Mouse (Mus musculus) NIH3T3 (cell line): Measurements from ENCODE around the gene Padi4.
A peak's percentile ranks its signal among the peaks of the same experiment; 100 is the strongest.

Experiments used
- DNase-seq: peaks from one replicate; pipeline ENCODE4 v3.0.0-alpha.2; 2012; ENCODE audit warnings: low read depth

Gene Padi4

DNA sequence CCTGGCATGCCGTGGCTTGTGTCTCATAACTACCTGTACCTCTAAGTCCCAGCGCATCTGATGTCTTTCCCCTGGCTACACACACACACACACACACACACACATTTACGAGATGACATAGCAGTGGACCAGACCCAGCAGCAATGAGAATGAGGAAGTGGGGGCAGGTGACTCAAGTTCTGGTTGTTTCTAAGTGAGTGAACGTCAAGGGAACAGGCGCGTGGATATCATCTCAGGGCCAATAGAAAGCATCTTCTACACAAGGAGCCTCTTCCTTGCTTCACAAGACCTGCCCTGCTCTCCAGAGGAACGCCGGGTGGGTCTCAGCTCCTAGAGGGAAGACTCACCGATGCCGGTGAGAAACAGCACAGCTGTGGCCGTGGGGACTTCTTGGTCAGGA is 33.4 kb downstream of the Padi4 start:
- no peak for DNase-seq

DNA sequence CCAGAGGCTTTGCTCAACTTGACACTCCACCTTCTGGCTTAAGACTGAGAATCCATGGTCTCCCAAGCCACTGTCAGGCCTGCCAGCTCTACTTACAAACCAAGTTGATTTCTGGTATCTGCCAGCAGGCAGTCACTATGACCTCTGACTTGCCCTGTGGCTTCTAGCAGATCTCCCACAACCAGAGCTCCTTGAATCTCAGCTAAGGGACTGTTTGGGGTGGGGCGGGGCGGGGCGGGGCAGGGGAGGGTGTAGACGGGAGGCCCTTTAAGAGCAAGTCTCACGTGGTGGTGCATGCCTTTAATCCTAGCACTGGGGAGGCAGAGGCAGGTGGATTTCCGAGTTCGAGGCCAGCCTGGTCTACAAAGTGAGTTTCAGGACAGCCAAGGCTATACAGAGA is 41.2 kb downstream of the Padi4 start:
- DNase-seq: no peak

DNA sequence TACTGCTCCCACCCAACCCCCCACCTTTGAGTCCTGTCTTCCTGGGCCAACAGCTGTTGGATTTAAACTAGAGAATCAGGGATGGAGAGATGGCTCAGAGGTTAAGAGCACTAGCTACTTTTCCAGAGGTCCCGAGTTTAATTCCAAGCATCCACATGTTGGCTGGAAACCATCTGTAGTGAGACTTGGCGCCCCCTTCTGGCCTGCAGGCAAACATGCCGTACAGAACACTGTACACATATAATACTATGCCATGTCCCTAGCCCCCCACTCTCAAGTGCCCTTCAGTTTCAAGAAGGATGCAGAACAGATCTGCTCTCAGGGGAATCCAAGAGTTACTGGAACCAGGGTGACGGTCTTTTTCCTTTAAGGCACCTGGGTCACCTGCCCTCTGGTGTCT is 42.4 kb downstream of the Padi4 start:
- no peak for DNase-seq

DNA sequence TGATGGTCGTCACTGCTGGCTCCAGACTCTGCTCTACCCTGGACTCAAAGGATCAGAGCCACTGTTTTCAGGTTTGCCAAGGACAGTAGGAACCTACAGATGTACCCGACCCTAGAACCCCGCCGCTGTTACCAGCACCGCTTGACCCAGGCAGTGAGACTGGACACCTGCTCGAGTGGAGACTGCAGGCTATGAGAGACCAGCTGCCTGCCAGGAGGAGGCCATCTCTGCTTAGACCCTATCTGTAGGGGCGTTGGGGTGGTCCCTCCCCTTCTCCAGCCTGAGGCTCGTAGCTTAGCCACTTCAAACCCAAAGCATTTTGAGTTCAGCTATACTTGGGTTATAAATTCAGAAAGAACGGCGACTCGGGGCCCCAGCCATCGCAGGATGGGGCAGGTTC is 47.1 kb downstream of the Padi4 start:
- DNase-seq: no peak

DNA sequence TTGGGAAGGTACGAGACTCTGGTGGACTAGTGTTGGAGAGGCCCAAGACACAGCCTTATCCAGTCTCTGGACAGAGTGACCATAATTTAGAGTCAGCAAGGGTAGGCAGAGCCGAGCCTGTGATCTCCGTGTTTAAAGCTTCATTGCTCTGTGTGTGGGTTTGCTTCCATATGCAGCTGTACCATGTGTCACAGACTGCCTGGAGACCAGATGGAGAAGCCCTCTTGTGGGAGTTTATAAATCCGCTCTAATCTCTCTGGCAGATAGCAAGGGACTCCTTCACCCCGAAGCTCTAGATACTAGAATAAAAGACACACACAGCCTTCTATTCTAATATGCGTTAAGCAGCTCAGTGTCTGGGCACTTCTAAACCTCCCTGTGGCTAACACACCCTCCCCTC is 49.3 kb downstream of the Padi4 start:
- no peak for DNase-seq

DNA sequence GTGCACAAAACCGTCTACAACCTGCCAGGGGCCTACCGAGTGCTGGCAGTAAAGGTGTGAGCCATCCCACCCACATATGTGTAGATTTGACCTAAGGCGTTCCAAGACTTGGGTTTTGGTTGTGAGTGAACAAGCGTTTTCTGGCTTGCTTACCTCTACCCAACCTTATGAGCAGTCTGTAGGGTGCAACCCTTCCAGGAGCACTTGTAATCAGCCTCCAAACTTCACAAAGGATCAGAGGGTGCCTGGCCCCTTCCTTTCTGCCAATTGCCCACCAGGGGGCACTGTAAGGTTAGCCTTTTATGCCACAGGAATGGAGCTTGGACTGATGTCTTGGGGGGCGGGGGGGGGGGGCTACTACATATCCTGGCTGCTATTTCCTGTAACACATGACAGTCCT is 50.2 kb downstream of the Padi4 start:
- DNase-seq: peak; percentile 71

DNA sequence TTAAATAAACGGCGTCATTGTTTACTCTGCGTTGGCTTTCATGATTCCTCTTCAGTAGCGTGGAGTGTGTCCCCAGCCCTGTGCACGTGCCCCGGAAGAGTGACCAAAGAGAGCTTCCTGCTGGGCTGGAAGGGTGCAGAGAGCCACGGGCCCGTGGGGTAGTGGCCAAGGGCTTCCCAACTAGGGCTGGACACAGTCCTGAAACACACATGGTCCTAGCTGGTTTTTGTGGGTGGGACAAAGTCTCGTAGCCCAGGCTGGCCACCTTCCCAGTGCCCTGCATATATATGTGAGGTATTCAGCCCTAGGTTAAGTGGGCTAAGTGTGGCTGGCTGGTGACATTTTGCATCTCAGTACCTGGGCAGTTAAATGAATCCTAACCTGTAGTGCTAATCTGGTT is 50.8 kb downstream of the Padi4 start:
- no peak for DNase-seq

DNA sequence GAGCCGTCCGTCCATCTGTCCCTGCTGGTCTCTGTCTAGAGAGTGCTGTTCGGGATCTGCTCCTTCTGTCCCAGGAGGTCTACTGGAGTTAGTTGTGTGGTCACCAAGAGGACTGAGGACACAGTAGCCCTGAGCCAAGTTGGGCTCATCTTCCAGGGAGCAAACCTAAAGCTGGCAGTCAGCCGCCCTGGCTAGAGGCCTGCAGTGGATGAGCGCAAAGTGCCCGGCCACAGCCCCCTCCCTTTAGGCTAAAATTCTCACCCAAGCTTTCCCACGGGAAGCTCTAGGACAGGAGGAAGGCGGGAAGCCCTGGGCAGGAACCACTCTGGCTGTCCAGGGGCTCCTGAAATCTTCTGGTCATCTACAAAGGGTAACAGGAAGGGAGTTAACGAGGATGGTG is 51.3 kb downstream of the Padi4 start:
- no peak for DNase-seq

DNA sequence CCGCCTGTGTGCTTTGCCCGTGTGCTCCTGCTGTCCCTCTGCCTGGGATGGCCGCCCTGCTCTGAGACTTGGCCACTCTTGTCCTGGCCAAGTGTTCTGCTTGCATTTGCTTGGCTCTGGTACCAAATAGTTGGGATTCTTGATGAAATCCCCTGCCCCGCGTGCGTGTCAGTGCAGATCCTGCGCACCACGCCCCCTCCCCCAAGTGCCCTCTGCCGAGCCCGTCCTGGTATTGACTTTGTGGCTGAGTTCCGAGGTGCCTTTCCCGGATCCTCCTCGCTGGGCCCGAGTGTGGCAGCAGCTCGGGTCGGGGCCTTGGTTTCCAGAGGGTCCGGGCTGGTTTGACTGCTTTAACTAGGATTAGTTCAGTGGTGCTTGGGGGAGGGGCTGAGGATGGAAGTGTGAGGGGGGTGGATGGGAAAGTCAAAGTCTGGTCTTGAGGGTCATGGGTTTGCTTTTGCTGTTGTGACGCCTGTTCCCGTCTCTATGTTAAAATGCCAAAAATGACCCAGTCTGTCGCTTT is 52.0 kb downstream of the Padi4 start:
- no peak for DNase-seq

DNA sequence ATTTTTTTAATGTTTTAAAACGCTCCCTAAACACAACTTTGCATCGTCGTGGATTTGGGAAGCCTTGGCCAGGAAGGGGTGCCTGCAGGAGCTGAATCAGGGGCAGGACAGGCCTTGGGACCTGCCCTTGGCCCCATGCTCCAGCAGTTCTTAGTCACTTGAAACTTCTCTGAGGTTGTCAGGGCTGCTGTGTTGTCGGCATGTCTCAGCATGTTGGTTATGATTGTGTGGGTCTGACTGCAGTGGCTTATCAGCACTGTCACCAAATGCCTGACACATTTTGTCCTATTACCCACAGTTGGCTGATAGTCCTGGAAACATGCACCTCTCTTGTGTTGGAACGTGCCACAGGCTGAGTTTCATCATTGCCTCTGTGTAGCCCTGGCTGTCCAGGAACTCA is 53.9 kb downstream of the Padi4 start:
- DNase-seq: no peak

DNA sequence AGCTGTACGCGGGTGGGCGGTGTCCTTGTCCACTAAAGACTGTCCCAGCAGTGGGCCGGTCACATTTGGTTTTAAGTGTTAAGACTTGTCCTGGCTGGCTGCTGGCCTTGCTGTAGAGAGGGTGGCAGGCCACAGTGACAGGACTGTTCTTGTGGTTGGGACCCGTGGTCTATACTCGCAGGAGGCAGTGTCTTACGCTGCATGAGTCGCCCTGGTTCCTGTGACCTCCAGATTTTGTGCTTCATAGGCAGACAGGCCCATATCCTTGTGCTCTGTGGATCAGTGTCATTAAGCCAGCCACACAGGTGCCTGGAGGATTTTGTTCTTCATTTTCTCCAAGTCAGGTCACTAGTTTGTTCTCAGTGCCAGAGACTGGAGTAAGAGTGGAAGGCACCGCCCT is 55.6 kb downstream of the Padi4 start:
- no peak for DNase-seq

DNA sequence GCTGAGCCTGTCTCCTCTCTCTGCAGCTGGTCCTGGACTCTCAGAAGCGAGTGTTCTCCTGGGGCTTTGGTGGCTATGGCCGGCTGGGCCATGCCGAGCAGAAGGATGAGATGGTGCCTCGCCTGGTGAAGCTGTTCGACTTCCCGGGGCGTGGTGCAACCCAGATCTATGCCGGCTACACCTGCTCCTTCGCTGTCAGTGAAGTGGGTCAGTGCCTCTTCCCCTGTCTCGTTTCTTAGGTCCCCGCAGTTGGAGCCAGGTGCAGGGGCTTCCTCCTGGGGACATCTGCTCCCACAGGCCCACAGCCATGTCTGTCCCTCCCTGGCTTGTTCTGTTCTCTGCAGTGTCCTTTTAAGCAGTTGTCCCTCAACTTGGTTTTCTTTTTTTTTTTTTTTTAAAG is 57.0 kb downstream of the Padi4 start:
- no peak for DNase-seq

DNA sequence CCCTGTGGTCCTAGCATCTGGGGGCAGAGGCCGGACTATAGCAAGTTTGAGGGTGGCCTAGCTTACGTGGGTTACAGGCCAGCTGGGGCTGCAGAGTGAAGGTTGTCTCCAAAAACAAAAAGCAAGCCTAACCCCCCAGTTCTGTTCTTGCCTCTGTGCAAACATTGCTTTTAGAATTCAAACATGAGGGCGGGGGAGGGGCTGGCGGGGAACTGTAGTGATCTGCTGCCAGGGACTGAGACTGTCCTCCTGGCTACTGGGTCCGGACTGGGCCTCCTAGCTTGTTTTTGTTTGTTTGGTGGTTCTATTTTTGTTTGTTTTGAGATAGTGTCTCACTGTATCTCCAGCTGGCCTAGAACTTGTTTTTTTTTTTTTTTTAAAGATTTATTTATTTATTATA is 59.5 kb downstream of the Padi4 start:
- no peak for DNase-seq

DNA sequence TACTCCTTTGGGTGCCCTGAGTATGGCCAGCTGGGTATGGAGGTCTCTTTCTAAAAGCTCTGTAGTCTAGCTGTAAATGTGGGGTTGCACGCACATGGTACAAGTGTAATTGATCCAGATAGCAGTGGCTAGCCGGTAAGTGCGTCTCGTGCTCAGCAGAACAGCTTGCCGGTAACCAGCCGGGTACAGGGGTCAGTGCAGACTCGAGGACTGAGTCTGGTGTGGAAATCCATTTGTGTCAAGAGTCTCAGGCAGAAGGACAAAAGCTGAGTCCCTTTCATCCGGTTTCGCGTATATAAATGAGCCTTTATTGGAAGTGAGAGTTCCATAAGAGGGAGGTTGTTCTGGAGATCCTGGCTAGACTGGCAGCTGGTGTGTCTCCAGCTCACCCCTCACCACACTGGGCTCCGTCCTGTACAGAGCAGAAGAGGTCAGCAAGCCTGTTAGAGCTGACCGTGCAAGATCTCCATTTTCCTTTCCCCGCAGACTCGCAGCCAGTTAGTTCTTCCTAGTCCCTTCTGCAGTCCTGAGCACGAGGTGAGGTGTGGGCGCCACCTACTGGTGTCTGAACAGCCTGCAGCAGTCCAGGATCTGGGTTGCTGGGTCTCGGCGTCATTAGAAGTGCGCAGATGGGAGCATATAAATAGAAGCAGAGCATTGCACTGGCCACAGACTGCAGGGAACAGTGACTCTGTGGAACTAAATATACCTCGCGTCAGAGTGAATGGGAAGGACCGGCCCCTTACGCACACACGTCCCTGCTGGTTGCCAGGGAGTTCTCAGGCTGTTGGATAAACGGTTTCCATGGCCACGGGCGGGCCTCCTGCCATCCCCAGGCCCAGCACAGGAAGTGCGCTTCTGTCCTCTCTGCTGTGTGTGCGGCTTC is 60.3 kb downstream of the Padi4 start:
- DNase-seq: peak; percentile 88

DNA sequence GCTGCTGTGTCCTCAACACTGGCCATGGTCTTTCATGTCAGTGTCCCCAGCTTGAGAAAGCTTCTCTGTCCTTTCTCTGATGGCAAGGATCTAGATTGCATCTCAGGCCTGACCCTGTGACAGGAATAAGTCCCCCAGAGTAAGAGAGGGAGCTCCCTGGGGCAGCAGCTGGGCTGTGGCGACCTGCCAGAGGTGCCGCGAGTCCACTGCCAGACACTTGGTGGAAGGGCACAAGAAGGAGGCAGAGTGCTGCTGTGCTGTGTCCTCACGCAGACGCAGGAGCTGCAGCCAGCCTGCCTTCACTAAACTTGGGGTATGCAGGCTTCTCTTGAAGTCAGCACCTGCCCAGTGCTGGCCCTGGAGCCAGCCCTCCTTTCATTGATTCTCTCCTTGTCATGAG is 62.7 kb downstream of the Padi4 start:
- no peak for DNase-seq

DNA sequence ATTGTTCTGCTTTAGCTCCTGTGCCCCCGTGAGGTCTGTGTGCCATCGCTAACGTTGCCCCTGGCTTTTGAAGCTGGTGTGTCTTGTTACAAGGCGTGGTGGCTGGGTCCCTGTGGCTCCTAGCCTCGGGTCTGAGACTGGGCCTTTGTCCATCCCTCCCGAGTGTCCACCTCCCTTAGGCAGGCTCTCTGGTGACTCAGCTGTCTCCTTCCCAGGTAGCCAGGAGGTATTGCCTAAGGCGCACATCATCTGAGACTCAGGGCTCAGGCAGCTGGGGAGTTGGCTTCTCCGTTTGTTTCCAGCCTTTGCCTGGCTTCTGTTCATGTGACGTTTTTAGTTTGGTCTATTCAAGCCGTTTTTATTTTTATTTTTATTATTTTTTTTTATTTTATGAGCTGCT is 63.3 kb downstream of the Padi4 start:
- no peak for DNase-seq

DNA sequence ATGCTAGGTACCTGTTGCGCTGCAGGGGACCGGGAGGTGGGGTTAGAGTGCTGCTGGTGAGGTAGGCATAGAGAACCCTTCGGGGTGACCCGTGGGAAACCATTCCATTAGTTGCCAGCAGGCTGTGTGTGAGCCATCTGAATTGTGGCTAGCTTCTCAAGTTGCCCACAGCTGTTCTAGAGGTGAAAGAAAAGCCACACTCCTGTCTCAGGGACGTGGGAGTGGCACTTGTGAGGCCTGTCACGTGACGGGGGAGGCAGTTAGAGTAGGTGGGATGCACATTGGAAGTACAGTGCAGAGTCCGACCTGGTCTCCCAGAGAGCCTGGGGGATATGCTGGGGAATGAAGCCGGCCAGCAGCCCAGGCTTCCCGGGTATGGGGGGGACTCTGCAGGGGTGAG is 64.4 kb downstream of the Padi4 start:
- DNase-seq: no peak

DNA sequence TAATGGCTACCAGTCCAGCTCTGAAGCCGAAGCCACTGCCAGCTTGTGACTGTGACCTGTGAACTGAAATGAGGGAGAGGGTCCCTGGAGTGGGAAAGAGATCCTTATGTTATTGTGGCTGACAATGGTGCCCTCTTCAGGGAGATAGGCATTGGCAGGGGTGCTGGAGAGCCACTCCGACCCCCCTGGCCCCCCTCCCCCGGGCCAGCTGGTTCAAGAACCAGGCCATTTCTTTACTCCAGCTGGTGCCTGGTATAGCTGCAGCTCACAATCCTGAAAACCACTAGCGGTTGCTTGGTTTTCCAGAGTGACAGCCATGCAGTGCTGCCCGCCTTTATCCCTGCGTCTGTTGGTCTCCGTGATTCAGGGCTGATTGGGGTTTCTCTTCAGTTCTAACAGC is 64.9 kb downstream of the Padi4 start:
- DNase-seq: no peak

DNA sequence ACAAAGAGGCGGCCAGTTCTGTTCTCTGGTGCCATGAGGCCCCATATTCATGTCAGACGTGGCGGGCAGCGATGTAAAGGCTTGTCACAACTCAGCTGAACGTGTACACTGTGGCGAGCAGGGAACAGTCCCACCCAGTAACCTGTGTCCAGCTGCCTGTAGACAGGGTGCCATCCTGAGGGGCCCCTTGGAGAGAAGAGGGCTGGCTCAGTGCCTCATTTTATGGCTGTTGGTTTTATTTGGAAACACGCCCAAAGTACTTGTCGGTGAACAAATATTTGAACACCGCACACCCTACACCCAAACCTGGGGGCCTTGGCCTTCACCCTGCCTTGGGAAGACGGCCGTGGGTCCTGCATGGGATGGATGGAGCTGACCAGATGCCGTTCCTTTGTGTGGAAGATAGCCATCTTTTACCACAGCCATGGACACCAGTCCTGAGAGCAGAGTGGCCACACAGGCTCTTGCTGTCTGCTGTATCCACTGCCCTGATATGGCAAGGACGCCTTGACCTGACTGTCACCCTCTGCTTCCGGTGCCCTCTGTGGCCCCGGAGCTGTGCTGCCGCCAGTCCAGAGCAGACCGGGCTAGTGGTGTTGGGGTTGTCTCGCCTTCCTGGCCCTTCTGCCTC is 65.6 kb downstream of the Padi4 start:
- no peak for DNase-seq

DNA sequence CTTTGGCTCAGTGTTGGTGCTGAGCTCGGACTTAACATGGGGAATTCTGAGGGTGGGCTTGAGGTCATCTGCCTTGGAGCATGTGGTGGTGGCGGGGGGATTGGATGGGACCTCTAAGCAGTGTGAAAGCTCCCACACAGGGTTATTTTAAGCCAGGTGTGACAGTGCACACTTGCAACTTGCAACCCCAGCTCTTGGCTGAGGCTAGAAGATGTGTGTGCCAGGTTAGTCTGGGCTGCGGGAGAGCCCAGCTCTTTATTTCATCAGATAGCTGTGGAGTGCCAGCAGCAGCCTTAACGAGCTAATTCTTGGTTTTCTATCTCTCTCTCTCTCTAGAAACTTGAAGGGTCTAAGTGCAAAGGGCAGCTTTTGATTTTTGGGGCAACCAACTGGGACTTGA is 66.4 kb downstream of the Padi4 start:
- DNase-seq: no peak

DNA sequence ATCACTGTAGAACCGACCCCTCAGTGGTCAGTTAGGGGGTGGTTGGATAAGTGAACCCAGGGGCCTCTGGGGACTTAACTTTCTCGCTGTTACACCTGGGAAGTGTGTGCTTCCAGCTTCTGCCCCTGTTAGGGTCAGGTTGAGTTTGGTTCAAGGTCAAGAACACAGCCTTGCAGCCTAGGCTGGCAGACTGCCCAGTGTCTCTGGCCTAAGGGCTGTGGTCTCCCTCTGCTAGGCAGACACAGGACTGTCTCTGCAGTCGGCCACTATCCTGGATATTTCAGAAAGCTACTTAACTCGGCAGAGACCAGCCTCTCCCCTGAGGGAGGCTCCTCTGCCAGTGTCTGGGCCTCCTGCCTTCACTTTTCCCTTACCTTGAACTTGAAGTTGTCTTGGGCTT is 69.9 kb downstream of the Padi4 start:
- no peak for DNase-seq

DNA sequence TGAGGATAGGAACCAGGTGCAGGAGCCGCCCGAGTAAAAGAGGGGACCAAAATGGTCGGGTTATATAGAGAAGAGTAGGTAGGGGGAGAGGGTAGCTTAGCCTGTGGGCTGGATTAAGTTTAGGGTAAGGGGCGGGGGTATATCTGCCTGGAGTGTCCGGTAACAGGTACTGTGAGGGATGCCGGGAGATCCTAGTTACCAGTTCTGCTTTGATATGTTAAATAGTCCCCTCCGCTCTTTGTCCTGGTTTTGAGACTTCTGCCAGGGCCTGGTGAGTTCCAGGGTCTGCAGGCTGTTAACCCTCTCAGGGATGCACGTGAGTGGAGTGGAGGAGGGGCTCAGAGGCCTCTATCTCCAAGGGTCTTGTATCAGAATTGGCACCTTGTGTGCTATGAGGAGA is 70.4 kb downstream of the Padi4 start:
- no peak for DNase-seq

DNA sequence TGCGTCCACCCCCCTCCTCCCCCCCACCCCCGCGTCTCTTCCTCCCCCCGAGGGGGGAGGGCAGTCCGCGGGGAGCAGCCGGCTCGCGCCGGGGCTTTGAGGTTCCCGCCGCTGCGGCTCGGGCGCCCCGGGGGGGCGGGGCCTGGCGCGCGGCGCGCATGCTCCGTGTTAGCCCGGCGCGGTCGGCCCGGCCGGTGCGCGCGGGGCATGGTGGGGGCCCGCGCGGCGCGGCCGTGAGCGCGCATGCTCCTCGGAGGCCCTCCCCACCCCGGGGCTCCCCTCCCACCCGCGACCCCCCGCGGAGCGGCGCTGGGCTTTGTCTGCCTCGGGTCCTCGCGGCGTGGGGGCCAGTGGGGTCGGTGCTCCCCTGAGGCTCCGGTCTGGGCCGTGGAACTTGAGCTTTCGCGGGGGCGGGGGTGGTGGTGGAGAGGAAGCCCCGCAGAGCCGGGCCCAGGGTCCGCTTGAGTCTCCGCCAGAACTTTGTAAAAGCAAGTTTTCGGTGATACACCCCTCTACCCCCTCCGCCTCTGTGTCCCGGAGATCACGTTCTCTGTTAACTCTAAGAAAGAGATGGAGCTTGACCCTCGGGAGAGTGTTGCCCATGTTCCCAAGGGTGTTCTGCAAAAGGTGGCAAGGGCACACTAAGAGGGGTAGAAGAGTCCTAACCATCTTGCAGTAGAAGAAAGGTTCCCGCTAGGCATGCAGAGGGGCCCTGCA is 71.3 kb downstream of the Padi4 start:
- DNase-seq: peak; percentile 91
